Mouse (Mus musculus): ENCODE data around the gene Suclg1. TPM values are rescaled to one million over a fixed set of nuclear protein-coding genes. Genes with fewer than 3 reads are reported as not detected.
A peak's percentile ranks its signal among the peaks of the same experiment; 100 is the strongest.

Suclg1 gene
- 163 and 168 TPM in 2 replicates for polyA plus RNA-seq (2015; fragmentation: Nextera tagmentation; extraction: Ambion mirVana)

DNA sequence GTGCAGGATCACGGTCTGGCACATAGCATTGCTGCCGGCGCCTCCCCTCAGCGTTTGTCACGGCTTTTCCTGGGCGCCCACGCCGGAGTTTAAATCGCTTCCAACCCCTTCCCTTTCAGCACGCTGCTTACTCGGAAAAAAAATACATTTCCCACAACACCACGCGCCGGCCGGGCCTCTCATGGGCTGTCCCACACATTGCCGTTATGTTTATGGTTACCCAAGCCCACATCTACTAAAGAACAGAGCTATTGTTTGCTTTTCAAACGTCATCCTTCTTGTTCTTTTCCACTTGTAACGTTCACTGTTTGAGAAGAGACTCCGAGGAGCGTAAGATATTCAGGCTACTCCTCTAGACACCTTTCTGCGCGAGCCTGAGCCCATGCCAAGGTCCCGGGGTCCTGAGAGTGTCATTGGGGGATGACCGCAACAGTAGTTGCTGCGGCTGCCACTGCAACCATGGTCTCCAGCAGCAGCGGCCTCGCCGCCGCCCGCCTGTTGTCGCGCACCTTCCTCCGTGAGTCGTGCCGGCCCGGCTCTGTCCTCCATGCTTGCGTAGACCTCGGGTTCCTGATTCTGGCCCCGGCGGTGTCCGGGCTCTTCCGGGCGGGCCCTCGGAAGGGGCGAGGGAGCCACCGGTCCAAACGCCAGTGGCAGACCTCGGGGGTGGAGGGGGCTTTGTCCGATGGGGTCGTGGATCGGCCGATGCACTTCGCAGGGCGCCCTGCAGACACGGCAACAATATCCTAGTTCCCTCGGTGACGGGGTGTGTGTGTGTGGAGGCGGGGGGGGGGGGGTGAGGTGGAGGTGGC is at the start of gene Suclg1:
Gene Suclg1 (plus strand): TSS at position 146 of the 812 bp plus-strand sequence.
- peak; percentile 88 for DNase-seq (ENCODE audit: low spot score)

DNA sequence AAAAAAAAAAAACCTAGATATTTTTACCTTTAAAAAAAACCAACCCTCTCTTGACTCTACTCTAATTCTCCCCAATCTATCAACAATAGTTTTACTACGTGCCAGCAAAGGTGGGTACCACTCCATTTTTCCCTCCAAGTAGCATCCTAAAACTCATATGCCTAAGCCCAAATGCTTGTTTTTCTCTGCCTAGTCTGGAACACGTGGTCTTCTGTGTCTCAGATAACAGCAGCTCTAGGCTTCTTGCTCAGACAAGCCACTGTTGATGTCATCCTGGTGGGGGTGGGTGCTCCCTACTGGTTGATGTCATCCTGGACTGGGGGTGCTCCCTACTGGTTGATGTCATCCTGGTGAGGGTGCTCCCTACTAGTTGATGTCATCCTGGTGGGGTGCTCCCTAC is 44.5 kb upstream of the Suclg1 start:
- no peak for DNase-seq (ENCODE audit: low spot score)

DNA sequence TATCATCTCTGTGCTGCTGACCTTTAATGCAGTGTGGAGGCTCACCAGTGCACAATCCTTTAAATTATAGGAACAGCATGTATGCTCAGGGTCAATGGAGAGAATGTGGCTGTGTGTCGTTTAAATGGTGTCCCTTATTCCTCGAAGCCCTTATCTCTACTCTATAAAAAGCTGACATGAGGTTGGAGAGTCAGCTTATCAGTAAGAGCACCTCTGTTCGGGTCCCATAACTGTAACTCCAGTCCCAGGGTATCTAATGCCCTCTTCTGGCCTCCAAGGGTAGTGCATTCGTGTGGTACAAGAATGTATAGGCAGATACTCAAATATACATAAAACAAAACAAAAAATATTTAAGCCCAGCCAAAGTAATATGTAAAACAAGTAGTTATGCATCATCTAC is 43.2 kb upstream of the Suclg1 start:
- DNase-seq (ENCODE audit: low spot score): no peak

DNA sequence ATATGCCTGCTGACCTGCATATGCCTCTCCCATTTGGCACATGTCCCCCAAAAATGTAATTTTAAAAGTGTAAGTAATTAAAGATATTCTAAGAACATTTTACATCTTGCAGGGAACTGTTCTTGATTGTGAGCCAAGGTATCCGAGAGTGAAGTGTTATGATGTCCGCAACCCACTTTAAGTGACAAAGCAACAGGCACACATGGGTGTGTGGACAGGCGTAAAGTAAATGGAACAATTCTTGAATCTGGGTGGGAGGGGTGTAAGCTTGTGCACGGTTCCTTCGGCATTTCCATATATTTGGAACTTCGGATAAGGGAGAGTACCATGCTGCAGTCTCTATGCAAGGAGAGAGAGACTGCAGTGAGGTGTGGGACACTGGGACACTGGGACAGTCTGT is 38.6 kb upstream of the Suclg1 start:
- DNase-seq (ENCODE audit: low spot score): no peak

DNA sequence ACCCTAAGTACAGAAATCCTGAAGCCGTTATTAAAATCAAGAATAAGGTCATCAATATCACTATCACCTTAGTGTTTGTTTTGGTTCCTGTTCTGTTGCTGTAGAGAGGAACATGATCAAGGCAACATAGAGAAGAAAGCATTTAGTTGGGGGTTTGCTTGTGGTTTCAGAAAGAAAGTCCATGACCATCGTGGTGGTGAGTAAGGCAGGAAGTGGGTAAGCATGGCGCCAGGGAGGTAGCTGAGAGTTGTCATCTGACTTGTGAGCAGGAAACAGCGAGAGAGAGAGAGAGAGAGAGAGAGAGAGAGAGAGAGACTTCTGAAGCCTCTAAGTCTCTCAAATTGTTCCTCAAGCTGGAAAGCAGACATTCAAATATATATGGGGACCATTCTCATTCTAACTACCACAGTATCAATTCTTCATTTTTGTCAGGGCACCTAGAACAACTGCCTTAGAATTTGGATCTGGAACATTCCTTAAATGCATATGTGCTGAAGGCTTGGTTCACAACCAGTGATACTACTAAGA is 37.7 kb upstream of the Suclg1 start:
- DNase-seq (ENCODE audit: low spot score): peak; percentile 79

DNA sequence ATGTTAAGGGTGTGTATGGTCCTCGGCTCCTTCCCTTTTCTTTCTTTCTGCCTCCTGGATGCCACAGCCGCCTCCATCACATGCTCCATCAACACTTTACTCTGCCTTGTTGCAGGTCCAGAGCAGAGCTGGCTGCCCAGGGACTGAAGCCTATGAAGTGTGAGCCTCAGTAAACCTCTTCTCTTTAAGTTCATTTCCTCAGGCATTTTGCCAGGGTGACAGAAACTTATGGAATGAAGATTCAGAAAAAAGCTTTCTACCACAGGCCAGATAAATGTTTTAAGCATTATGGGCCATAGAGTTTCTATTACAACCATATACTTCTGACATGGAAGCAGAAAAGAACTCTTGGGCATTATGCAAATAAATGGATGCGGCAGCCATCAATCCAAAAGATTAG is 37.1 kb upstream of the Suclg1 start:
- no peak for DNase-seq (ENCODE audit: low spot score)

DNA sequence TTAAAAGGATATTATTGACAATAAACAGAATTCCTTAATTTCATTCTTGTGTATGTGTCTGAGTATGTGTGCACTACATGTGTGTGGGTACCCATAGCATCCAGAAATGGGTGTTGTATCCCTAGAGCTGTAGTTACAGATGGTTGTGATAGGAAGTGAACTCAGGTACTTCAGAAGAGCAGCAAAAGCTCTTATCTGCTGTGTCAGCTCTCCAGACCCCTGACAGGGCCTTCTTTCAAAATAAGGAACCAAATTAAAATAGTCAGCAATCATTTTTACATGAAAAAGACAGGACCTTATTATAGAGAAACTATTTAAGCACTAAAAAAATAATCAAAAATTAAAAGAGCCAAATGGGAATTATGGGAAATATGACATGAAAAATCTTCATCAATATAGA is 36.6 kb upstream of the Suclg1 start:
- no peak for DNase-seq (ENCODE audit: low spot score)

DNA sequence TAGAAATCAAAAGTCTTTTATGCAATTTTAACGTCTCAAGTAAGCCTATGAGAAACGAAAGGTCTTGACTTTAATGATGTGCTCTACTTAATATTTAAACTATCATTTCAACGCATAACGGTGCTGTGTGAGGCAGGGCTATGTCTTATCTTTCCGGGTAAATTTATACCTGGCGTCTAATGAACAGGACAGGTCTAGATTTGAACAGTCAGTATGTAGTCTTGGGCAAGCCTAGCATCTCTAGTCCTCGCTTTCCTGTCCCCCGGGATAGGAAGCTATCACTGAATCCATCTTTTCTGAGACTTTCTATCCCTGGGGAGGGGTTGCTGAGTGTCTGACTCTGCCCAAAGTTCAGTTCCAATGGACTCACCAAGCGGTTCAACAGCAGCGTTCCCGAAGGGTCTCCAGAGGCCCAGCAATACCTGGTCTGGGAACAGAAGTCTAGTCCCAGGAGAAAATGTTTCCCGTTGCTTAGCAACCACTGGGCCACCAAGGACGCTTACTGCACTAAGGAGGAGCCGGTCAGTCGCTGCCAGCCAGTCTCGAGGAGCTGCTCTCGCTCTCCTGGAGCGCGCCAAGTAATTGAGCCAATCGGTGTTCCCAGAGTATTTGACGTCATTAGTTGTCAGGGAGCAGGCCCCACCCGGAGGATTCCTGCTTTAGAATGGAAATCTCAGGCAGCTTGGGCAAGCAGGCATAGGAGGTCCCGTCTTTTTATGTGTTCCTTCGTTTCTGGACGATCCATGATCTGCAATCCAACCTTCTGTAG is 26.8 kb upstream of the Suclg1 start, which contains the start of gene Dnah6:
Gene Dnah6 (minus strand): TSS at position 463 of the 769 bp plus-strand sequence.
- DNase-seq (ENCODE audit: low spot score): peak; percentile 56

DNA sequence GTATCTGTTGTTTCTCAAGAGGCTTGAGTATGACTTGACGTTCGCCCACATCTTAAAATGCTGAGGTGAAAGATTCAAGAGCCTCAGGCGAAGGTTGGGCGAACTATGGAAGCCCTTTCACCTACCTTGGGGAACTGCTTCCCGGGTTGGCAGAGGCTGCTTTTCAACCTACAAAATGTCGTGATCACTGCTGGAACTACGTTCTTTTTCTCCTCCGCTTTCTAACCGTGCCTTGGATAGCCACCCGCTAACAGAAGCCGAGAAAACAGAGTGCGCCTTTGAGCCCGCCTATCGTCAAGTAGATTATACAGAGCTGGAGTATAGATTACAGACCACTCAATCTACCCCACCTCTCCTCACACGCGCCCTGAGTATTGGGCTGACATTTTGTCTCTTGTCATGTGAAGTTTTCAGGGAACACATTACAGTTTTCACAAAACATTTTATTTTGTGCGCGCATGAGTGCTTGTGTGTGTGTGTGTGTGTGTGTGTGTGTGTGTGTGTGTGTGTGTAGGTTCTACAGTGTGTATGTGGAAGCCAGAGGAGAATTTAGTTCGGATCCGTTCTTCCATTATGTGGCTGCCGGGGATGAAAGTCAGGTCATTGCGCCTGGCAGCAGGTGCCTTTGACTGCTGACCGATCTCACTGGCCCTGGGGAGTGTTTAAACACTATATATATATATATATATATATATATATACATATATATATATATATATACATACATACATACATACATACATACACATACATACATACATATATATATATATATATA is 26.0 kb upstream of the Suclg1 start:
- no peak for DNase-seq (ENCODE audit: low spot score)

DNA sequence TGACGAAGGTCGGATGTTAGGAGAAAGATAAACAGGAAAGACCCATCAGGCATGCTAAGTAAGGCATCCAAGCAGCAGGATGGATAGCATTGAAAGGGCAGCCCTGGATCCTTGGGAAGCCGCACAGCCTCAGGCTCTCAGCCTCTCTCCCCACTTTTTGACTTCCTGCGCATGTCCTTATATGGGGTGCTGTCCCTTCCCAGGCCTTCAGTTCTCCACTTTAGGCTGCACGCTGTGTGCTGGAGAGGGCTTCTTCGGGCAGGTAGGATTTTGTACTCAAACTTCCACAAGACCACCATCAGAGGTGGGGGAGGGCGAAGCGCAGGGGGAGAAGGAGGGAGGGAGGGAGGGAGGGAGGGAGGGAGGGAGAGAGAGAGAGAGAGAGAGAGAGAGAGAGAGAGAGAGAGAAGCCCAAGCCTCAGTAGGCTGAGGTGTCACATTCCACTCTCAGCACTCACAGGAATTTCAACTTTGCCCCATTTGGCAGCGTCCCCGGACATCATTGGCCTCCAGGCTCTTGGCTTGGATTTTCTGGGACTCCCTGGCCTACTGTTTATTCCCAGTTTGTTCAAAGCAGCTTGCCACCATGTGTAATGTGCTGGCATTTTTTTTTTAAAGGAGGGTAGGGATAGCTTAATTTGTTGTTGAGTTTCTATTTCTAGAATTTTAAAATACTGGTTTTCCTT is 25.2 kb upstream of the Suclg1 start:
- no peak for DNase-seq (ENCODE audit: low spot score)

DNA sequence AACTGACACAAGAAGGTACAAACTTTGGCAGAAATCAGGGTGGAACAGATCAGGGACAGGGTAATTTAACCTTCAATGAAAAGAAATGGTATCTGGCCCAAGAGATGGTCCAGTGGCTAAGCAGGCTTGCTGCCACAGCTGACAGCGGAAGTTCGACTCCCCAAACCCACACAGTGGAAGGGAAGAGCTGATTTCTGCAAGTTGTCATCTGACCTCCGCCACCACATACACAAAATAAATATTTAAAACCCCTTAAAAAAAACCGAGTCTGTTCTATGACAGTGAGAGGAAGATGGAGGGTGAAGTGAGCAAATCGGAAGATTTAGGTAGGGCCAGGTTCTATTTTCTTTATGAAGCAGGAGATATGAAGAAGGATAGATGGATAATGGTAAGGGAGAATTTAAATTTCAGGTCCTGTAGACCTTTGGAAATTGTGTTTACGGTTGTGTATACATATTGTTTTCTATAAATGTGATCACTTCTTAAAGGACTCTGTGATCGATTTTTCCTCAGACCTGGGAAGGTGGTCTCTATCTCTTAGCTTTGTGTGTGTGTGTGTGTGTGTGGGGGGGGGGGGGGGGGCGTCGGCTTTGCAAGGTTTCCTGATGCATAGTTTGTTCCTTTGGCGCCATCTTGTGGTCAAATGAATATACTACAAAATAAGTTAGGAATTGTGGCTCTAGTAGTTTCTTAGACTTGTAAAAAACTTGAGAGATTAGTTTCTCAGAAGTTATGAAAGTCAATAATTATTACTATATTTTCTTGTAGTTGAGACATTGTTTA is 20.6 kb upstream of the Suclg1 start:
- peak; percentile 70 for DNase-seq (ENCODE audit: low spot score)

DNA sequence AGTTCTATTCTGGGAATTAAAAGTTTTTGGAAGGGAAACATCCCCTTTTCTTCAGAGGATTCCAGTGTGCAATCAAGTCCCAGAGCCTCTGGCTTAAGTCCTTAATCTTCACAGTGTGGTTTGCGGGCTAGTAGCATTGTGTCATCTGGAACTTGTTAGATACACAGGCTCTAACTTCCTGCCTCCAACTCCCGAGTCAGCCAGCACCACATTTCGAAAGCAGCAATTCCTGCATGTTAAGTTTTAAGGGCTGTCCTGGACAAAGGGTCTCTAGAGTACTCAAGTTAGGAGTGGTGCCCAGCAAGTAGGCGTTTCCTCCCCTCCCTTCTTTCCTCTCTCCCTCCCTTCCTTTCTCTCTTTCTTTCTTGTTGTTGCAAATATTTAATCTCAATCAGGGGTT is 19.8 kb upstream of the Suclg1 start:
- no peak for DNase-seq (ENCODE audit: low spot score)

DNA sequence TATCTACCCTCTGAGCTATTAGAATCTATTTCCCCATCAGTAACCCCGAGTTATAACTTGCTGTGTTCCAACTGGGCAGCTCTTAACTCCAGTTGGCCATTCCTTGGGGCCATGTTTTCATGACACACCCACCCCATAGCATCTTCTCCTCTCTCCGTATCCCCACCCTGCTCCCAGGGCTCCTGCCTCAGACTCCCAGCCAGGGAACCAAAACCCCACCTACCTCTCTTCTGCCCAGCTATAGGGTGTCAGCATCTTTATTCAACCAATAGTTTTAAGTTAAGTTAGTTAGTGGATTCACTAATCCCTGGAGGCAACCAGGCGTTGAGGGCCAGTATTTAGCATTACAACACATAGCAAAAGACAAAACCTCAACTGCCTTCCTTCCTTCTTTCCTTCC is 19.3 kb upstream of the Suclg1 start:
- no peak for DNase-seq (ENCODE audit: low spot score)

DNA sequence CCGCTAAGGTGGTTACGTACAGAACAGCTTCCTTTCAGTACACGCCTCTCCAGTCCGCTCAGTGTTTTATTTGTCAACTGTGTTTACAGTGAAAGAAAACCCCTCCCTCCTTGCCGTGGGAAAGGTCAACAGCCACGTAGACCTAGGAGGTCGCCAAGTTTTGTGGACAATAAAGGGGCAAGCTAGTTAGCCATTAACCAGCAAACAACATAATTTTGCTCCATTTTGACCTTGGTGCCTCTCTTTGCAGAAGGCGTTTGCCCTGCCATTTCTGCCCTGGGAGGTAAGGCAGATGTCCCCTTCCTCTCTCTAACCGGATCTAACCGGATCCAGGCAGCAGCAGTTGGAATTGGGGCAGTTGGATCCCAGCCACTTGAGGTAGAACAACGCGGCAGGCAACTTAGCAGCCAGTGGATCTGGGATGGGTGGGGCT is 16.0 kb upstream of the Suclg1 start:
- DNase-seq (ENCODE audit: low spot score): no peak

DNA sequence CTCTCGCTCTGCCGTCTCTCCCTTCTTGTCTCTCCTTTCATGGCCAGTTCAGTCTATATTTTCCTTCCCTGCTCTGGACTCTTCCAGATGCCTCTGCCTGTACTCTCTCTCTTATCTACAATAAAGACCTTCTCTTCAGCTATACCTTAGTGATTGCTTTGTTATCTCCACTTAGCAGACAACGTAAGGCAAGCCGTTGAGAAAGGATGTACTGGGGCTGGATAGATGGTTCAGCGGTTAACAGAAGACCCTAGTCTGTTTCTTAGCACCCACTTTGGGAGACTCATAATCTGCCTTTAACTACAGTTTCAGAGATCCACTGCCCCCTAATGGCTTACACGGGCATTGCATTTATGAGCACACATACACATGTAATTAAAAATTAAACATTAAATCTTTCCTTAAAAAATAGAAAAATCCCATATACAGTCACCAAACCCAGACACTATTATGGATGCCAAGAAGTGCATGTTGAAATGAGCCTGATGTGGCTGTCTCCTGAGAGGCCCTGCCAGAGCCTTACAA is 14.9 kb upstream of the Suclg1 start:
- DNase-seq (ENCODE audit: low spot score): no peak

DNA sequence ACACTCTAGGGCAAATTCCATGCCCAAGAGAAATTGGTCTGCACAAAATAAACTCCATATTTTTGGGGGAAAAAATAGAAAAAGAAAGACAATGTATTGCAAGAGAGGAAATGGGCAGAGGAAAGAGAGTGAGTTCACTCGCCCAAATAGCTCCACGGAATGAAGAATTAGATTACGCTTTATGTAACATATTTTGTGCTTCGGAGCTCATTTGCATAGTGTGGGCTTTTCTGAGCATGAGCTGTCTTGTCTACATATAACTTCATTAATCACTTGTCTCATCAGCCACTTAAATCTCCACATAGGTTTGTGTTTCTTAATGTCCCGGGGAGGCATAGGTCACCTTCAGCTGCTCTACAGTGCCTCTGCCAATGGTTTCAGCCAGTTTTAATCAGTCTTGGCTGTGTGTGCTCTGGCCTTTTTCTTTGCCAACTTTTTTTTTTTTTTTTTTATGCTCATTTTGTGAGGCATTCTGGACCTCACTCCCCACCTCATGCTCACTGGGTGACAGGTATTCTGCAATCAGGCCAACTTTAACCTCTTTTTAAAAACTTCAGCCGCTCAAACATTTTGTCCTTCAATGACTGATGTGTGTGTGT is 13.8 kb upstream of the Suclg1 start:
- DNase-seq (ENCODE audit: low spot score): no peak

DNA sequence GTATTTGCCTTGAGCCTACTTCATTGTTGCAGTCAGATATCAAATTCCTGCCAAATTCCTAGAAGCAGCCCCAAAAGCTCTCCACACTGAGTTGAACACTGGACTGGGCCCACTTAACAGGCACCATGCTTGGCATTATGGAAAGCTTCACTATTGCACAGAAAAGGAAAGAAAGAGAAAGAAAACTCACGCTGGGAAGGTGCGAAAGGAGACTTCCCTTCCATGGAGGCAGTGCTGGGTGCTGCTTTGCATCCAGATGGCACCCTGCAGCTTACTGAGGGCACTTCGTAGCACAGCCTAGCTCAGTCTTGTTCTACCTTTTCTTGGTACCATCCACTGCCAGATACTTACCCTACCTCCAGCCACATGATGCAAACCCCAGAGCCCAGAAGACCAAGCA is 12.5 kb upstream of the Suclg1 start:
- DNase-seq (ENCODE audit: low spot score): no peak

DNA sequence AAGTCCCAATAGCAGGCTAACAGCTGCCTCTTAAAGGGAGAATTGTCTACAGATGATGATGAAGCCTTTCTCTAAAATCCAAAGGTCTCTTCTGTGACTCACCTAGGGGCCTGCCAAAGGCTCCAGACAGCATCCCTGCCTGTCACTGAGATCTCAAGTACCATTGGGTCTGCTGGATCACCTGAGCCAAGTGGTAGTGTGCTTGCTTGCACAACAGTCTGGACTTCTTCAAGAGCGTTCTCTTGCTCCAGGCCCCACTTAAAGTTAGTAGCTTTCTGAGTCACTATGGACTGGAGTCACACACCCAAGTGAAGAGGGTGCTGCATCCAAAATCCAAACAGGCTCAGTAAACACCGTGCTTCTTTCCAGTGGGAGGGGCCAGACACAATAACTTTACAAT is 1.4 kb upstream of the Suclg1 start:
- DNase-seq (ENCODE audit: low spot score): no peak

DNA sequence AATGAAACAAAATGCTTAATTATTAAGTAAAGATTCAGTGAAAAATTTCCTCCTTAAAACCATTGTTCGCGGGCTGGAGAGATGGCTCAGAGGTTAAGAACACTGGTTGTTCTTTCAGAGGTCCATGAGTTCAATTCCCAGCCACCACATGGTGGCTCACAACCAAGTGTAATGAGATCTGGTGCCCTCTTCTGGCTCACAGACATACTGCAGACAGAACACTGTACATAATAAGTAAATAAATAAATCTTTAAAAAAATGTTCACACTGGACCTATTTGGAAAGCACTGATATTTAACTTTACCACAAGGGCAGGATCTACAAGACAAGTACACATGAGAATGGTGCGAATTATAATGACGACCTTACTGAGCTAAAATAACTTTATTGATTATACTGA is 730 bp upstream of the Suclg1 start:
- DNase-seq (ENCODE audit: low spot score): peak; percentile 51

Measured in thymus, postnatal 0 days (tissue).